Mouse (Mus musculus) intestine, postnatal 0 days (tissue): Measurements from ENCODE around the gene Gnao1. TPM values are rescaled to one million over a fixed set of nuclear protein-coding genes. Genes with fewer than 3 reads are reported as not detected.

Experiments used
- ATAC-seq: fragments of 200-750 bp; cut with Nextera tagmentation; 2 replicates; pipeline ENCODE4 v1.8.0; 2017; ENCODE audit warnings: mild to moderate bottlenecking, moderate TSS enrichment, moderate library complexity
- H3K27ac ChIP-seq: fragments of 300-500 bp; sonication (generic); 2 replicates; pipeline ENCODE4 v1.5.1; 2014; ENCODE audit warnings: mild to moderate bottlenecking, low read depth, low read length, moderate library complexity
- H3K27me3 ChIP-seq: fragments of 300-500 bp; sonication (generic); replicated peaks from 2 replicates; pipeline ENCODE4 v1.6.1; 2014; ENCODE audit warnings: low read length, mixed read lengths; ENCODE audit not compliant: control insufficient read depth, insufficient read depth
- H3K36me3 ChIP-seq: fragments of 300-500 bp; sonication (generic); 2 replicates; pipeline ENCODE4 v1.6.1; 2014; ENCODE audit warnings: mild to moderate bottlenecking, moderate library complexity; ENCODE audit not compliant: control insufficient read depth, insufficient read depth
- H3K4me1 ChIP-seq: fragments of 300-500 bp; sonication (generic); replicated peaks from 2 replicates; pipeline ENCODE4 v1.6.1; 2014; ENCODE audit warnings: antibody characterized with exemption, low read length, mixed read lengths; ENCODE audit not compliant: control insufficient read depth, insufficient read depth
- H3K4me2 ChIP-seq: fragments of 300-500 bp; sonication (generic); replicated peaks from 2 replicates; pipeline ENCODE4 v1.6.1; 2014; ENCODE audit warnings: low read depth, mild to moderate bottlenecking, moderate library complexity
- H3K4me3 ChIP-seq: fragments of 300-500 bp; sonication (generic); 2 replicates; pipeline ENCODE4 v1.5.1; 2014; ENCODE audit warnings: low read depth, low read length
- H3K9ac ChIP-seq: fragments of 300-500 bp; sonication (generic); 2 replicates; pipeline ENCODE4 v1.6.1; 2014; ENCODE audit warnings: mild to moderate bottlenecking, low read depth, low read length
- H3K9me3 ChIP-seq: fragments of 300-500 bp; sonication (generic); 2 replicates; pipeline ENCODE4 v1.6.1; 2016; ENCODE audit warnings: mixed run types; ENCODE audit not compliant: control insufficient read depth
- CTCF ChIP-seq: sonication (generic); IDR thresholded peaks from 2 replicates; pipeline ENCODE4 v1.5.1; 2016; ENCODE audit warnings: low read depth, mild to moderate bottlenecking, control low read depth, antibody characterized with exemption, moderate library complexity
- WGBS: fragments of 180-500 bp; shearing (Covaris S2); extraction: QIAGEN DNeasy Blood & Tissue Kit; methylation state at CpG from one replicate; pipeline ENCODE4 v1.1.7; 2014; 5-methylcytosine and 5-hydroxymethylcytosine counted together
- polyA plus RNA-seq: library from polyadenylated mRNA; unstranded; fragments of >200 nt; fragmentation: Nextera tagmentation; extraction: Ambion mirVana; gene quantifications from 2 replicates; pipeline ENCODE4 v1.2.1, GENCODE M21; 2015

The Gnao1 gene
- polyA plus RNA-seq, 1 experiment from 2014 or later = 6.9 TPM

GRCm38 (mm10) chr8:93958402-93958801 lies 148.6 kb downstream of the Gnao1 start:
- Histone ChIP-seq H3K9ac (no peak overlapping the region), H3K4me3 (no peak overlapping the region), H3K4me1 (no peaks in the 10 kb centered on the region), H3K27ac (no peak overlapping the region), H3K36me3 (0 out of 2 replicates have a peak, but pooled peaks cover 2% of the 10 kb centered on the region), H3K4me2 (no peak overlapping the region), H3K9me3 (no peaks in the 10 kb centered on the region), H3K27me3 (no peaks in the 10 kb centered on the region)
- 90% methylated on average over 9 of the region's 9 CpGs for WGBS
- TF ChIP-seq CTCF = no peak
- ATAC-seq = no peak

DNA sequence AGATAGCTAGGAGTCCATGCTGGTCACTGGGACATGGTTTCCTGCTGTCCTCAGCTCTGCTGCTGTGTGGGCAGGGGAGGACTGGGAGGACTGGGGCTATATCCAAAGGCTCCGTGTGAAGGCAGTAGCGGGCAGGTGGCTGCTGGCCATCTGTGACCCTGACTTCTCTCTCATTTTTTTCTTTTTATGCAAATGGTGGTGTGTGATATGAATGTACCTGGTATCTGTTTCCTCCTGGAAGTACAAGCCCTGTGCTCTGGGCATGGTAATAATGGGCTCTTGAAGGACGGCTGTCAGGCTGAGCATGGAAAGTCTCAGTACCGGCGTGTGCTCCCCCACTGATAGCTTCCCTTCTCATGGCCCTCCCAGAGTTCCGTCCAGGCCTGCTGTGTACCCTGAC lies 151.1 kb downstream of the Gnao1 start:
- Histone ChIP-seq H3K9me3 (no peaks in the 10 kb centered on the region), H3K27me3 (no peaks in the 10 kb centered on the region), H3K4me2 (no peak overlapping the region), H3K27ac (no peak overlapping the region), H3K4me3 (no peak overlapping the region), H3K36me3 (0 out of 2 replicates have a peak, but pooled peaks cover 2% of the 10 kb centered on the region), H3K4me1 (no peaks in the 10 kb centered on the region), H3K9ac (no peak overlapping the region)
- ATAC-seq = no peak
- TF ChIP-seq CTCF = no peak
- 86% methylated on average over 6 of the region's 6 CpGs for WGBS

GRCm38 (mm10) chr8:93968293-93968692 lies 158.5 kb downstream of the Gnao1 start:
- no peak for TF ChIP-seq CTCF
- H3K4me2 ChIP-seq = no peak overlapping the region
- H3K36me3 ChIP-seq = peaks cover 25% of the 10 kb centered on the region
- no peak overlapping the region for H3K4me3 ChIP-seq
- no peaks in the 10 kb centered on the region for H3K27me3 ChIP-seq
- no peaks in the 10 kb centered on the region for H3K9me3 ChIP-seq
- WGBS = 58% methylated on average over 6 of the region's 6 CpGs
- H3K4me1 ChIP-seq = no peaks in the 10 kb centered on the region
- ATAC-seq = no peak
- H3K9ac ChIP-seq = no peak overlapping the region
- no peak overlapping the region for H3K27ac ChIP-seq

GRCm38 (mm10) chr8:93969626-93970340 lies 160.0 kb downstream of the Gnao1 start:
- no peak for ATAC-seq
- 73% methylated on average over 7 of the region's 7 CpGs for WGBS
- no peak for TF ChIP-seq CTCF

DNA sequence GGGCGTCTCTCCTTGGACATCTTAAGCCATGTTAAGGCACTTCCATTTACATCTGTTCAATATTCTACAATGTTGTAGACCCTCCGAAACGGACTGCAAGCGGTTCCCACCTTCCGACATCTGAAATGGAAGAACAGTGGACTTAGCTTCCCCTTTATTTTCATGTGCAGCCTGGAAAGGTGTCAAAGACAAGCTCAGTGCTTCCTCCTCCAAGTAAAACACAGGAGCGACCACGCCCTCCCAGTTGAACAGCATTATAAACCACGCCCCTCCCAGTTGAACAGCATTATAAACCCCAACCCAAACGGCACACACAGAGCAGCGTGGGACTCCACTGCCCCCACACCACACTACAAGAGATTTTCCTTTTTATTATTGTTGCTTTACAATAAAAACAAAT lies 161.7 kb downstream of the Gnao1 start:
- WGBS = 68% methylated on average over 10 of the region's 10 CpGs
- H3K27me3 ChIP-seq = no peaks in the 10 kb centered on the region
- no peak overlapping the region for H3K27ac ChIP-seq
- ATAC-seq = no peak
- no peak overlapping the region for H3K4me3 ChIP-seq
- no peak overlapping the region for H3K4me2 ChIP-seq
- 0 out of 2 replicates have a peak, but pooled peaks cover 2% of the 10 kb centered on the region for H3K4me1 ChIP-seq
- no peak overlapping the region for H3K9ac ChIP-seq
- no peaks in the 10 kb centered on the region for H3K9me3 ChIP-seq
- H3K36me3 ChIP-seq = peaks cover 55% of the 10 kb centered on the region
- no peak for TF ChIP-seq CTCF

More at GRCm38 (mm10) chr8:93969626-93970340, 160.0 kb downstream of the Gnao1 start:
- no peak overlapping the region for H3K4me2 ChIP-seq
- no peak overlapping the region for H3K9ac ChIP-seq
- peaks cover 40% of the 10 kb centered on the region for H3K36me3 ChIP-seq
- H3K27me3 ChIP-seq = no peaks in the 10 kb centered on the region
- H3K4me3 ChIP-seq = no peak overlapping the region
- 0 out of 2 replicates have a peak, but pooled peaks cover 2% of the 10 kb centered on the region for H3K4me1 ChIP-seq
- H3K9me3 ChIP-seq = no peaks in the 10 kb centered on the region
- no peak overlapping the region for H3K27ac ChIP-seq

DNA sequence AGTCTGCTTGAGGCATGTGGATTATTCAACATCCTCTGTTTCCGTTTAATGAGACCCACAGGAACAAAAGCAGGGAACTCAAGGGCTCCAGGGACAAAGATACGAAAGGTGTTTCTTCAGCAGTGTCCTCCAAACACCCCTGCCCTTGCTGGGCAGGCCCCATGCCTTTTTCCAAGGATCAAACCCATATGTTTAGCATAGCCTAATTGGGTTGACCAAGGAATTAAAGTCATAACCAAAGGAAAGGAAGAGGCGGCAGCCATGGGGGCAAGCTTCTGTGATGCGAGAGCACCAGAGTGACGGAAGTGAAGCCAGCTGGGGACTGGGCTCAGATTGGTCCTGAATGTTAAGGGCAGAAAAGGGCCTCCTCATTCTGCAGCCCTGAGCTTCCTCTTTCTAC lies 162.4 kb downstream of the Gnao1 start:
- Histone ChIP-seq H3K27me3 (no peaks in the 10 kb centered on the region), H3K27ac (no peak overlapping the region), H3K4me1 (0 out of 2 replicates have a peak, but pooled peaks cover 2% of the 10 kb centered on the region), H3K9ac (no peak overlapping the region), H3K4me3 (no peak overlapping the region), H3K9me3 (no peaks in the 10 kb centered on the region), H3K36me3 (peaks cover 58% of the 10 kb centered on the region), H3K4me2 (no peak overlapping the region)
- no peak for TF ChIP-seq CTCF
- ATAC-seq = no peak
- WGBS = 97% methylated on average over 5 of the region's 5 CpGs
